Mouse (Mus musculus): ENCODE results near the gene Cnr1.

DNA sequence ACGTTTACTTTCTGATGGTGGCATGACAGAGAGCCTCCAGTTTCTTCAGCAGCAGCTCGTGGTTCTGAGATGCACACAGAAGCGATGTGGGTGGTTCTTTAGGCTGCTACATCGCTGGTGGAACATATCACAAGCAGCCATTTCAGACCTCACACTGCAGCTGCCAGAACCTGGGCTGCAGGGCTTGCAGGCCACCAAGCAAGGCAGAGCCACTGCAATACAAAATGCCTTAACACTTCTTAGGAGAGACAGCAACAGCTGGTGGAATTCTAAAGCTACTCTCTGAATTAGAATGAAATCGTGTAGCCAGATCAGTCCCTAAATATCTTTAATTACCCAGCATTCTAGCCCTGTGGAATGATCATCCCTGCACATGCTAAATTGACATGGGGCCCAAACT, 3.6 kb upstream of the Cnr1 start:
- TF ChIP-seq HCFC1 (IDR thresholded peaks at IDR 0.05; ENCODE audit: borderline replicate concordance, insufficient read depth, low read length) = no peak
- TF ChIP-seq MAFK (IDR thresholded peaks at IDR 0.05; ENCODE audit: insufficient read depth, low read depth, low read length) = no peak
- no peak for TF ChIP-seq ZC3H11A (IDR thresholded peaks at IDR 0.05; ENCODE audit: borderline replicate concordance, low read depth, low read length)
